Mouse (Mus musculus) layer of hippocampus, adult 9-11 months (tissue): ENCODE results near the gene Kcnmb4.

Experiments used
- DNase-seq: peaks from one replicate; pipeline ENCODE4 v3.0.0; 2022

Gene Kcnmb4

GRCm38 (mm10) chr10:116473759-116474549, at the start of gene Kcnmb4:
Gene Kcnmb4 (minus strand): TSS chr10:116473878.
- peak; percentile 46 for DNase-seq

GRCm38 (mm10) chr10:116519588-116519987, 45.9 kb upstream of the Kcnmb4 start:
- DNase-seq = no peak

GRCm38 (mm10) chr10:116515590-116515989, 41.9 kb upstream of the Kcnmb4 start:
- DNase-seq = no peak

GRCm38 (mm10) chr10:116515158-116515557, 41.5 kb upstream of the Kcnmb4 start:
- DNase-seq = no peak

- DNase-seq = no peak
These were observed 39.6 kb upstream of the Kcnmb4 start for GRCm38 (mm10) chr10:116513254-116513635.

- DNase-seq = no peak
These were observed 39.0 kb upstream of the Kcnmb4 start for GRCm38 (mm10) chr10:116512521-116513253.

- no peak for DNase-seq
These were observed 31.8 kb upstream of the Kcnmb4 start for GRCm38 (mm10) chr10:116505303-116506014.

GRCm38 (mm10) chr10:116492768-116493167, 19.1 kb upstream of the Kcnmb4 start:
- no peak for DNase-seq

- no peak for DNase-seq
These were observed 13.4 kb upstream of the Kcnmb4 start for GRCm38 (mm10) chr10:116486895-116487747.

- no peak for DNase-seq
These were observed 8.2 kb upstream of the Kcnmb4 start for GRCm38 (mm10) chr10:116481917-116482316.

- no peak for DNase-seq
These were observed 7.3 kb upstream of the Kcnmb4 start for GRCm38 (mm10) chr10:116480988-116481387.

- DNase-seq = no peak
These were observed 2.9 kb upstream of the Kcnmb4 start for GRCm38 (mm10) chr10:116476559-116476958.

GRCm38 (mm10) chr10:116475725-116476124, 2.0 kb upstream of the Kcnmb4 start:
- no peak for DNase-seq

GRCm38 (mm10) chr10:116473071-116473758, 463 bp downstream of the Kcnmb4 start:
- peak; percentile 34 for DNase-seq

- no peak for DNase-seq
These were observed 1.1 kb downstream of the Kcnmb4 start for GRCm38 (mm10) chr10:116472579-116472978.

GRCm38 (mm10) chr10:116470306-116470925, 3.3 kb downstream of the Kcnmb4 start:
- DNase-seq = no peak

GRCm38 (mm10) chr10:116468094-116468493, 5.6 kb downstream of the Kcnmb4 start:
- no peak for DNase-seq

GRCm38 (mm10) chr10:116463753-116464345, 9.8 kb downstream of the Kcnmb4 start:
- no peak for DNase-seq

- DNase-seq = no peak
These were observed 12.2 kb downstream of the Kcnmb4 start for GRCm38 (mm10) chr10:116461443-116461842.

- DNase-seq = peak; percentile 56
These were observed 14.9 kb downstream of the Kcnmb4 start for GRCm38 (mm10) chr10:116458786-116459185.

- no peak for DNase-seq
These were observed 20.9 kb downstream of the Kcnmb4 start for GRCm38 (mm10) chr10:116452771-116453170.
